Comparison of ENCODE assay signal across 8 mouse cellular contexts in the genomic region with DNA sequence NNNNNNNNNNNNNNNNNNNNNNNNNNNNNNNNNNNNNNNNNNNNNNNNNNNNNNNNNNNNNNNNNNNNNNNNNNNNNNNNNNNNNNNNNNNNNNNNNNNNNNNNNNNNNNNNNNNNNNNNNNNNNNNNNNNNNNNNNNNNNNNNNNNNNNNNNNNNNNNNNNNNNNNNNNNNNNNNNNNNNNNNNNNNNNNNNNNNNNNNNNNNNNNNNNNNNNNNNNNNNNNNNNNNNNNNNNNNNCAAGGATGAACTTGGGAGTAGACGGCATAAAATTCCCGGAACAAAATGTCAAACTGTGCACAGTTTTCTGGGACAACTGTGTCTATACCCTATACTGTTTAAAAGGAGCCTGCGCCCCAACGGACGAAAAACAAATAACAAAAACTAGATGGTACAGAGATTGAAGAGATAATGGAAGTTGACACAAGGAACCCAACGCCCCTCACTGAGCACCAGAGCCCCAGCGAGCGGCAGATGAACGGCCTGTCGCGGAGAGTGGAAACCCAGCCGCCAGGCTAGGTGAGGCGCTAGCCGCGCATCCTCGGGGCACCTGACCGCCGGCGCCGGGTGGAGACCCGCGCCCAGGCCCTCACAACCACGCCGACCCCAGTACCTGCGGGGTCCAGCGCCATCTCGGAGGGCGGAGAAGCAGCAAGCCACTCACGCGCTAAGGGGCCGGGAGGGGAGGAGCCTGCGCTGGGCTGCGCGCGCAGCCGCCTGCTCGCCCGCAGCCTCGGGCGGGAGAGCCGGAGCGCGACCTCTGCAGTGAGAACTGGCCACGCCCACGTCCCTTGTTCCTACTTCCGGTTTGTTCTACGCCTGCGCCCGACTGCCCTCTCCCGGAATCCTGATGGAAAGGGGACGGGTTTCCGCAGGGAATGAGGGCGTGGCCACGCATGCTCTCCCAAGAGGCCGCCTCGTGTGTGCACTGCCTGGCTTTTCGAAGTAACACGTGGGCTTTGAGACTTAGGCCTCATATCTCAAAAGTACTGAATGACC. TPM values are rescaled to one million over a fixed set of nuclear protein-coding genes. Genes with fewer than 3 reads are reported as not detected.
DNase-seq lines count a peak whose midpoint lies in the region; ATAC-seq and TF ChIP-seq lines count a peak whose summit lies in the region.

Cmc1 (minus strand) TSS at position 771 of the 996 bp plus-strand sequence.

- TF ChIP-seq POLR2A in MEL (IDR thresholded peaks at IDR 0.05; ENCODE audit: control insufficient read depth in 1 of 2, insufficient read depth in 1 of 2, low read depth in 1 of 2, low read length in 2 of 2, poor library complexity in 1 of 2), result peak; percentile 71 to 83; a peak in 3 of 4 replicates
- peak; percentile 62 for TF ChIP-seq POLR2A in cerebellum, adult 2 months (IDR thresholded peaks at IDR 0.05; ENCODE audit: borderline replicate concordance, insufficient read depth, low read length)

- H3K4me2 ChIP-seq in forebrain, postnatal 0 days (ENCODE audit: low read depth), result peak within 1 kb of the TSS; percentile 64
- H3K4me2 ChIP-seq in lung, embryonic 15.5 days, result peak within 1 kb of the TSS; percentile 61

- H3K4me1 ChIP-seq in MEL (ENCODE audit: control insufficient read depth in 1 of 2, insufficient read depth in 2 of 2, low read length in 2 of 2), result peaks cover 2 to 19% of the 10 kb centered on the region in 2 experiments; a peak in 3 of 4 replicates
- H3K4me1 ChIP-seq in cerebellum, adult 2 months (ENCODE audit: control insufficient read depth, insufficient read depth, low read length), result no peaks in the 10 kb centered on the region; the same call in 1 of the 2 replicates
- H3K4me1 ChIP-seq in forebrain, postnatal 0 days (ENCODE audit: insufficient read depth), result no peaks in the 10 kb centered on the region
- H3K4me1 ChIP-seq in lung, embryonic 15.5 days, result peaks cover 15% of the 10 kb centered on the region

- peak within 1 kb of the TSS; percentile 86 for H3K27ac ChIP-seq in MEL (ENCODE audit: control insufficient read depth, low read depth, low read length)
- H3K27ac ChIP-seq in cerebellum, adult 2 months (ENCODE audit: insufficient read depth, low read length), result peak within 1 kb of the TSS; percentile 26; the same call in 1 of the 2 replicates
- peak within 1 kb of the TSS; percentile 67 for H3K27ac ChIP-seq in forebrain, postnatal 0 days (ENCODE audit: low read depth, low read length)
- peak within 1 kb of the TSS; percentile 74 for H3K27ac ChIP-seq in lung, embryonic 15.5 days

- H3K4me3 ChIP-seq in MEL (ENCODE audit: control insufficient read depth in 1 of 2, insufficient read depth in 1 of 2, low read depth in 2 of 2, low read length in 2 of 2), result peak within 1 kb of the TSS; percentile 82 to 95
- peak within 1 kb of the TSS; percentile 86 for H3K4me3 ChIP-seq in cerebellum, adult 2 months (replicated peaks; ENCODE audit: insufficient read depth, low read depth, low read length)
- peak within 1 kb of the TSS; percentile 75 for H3K4me3 ChIP-seq in forebrain, postnatal 0 days (ENCODE audit: low read depth, low read length)
- H3K4me3 ChIP-seq in lung, embryonic 15.5 days, result peak within 1 kb of the TSS; percentile 87

- peak; percentile 98 for DNase-seq in MEL (ENCODE audit: low read depth, low spot score)
- peak; percentile 94 to 96 for DNase-seq in cerebellum, adult 2 months
- peak; percentile 98 for DNase-seq in forebrain, postnatal 0 days
- DNase-seq in heart, postnatal 4 days, result peak; percentile 98
- peak; percentile 94 to 96 for DNase-seq in layer of hippocampus, adult 8-10 months (ENCODE audit: low spot score in 2 of 2)
- DNase-seq in ovary, adult 18-20 months (ENCODE audit: low spot score), result peak; percentile 96
- DNase-seq in thymus, postnatal 0 days (ENCODE audit: low spot score), result peak; percentile 93

- peak; percentile 10 to 26; a peak in 3 of 4 replicates for TF ChIP-seq EP300 in MEL (IDR thresholded peaks at IDR 0.05; ENCODE audit: low read depth in 1 of 2, low read length in 2 of 2)

- peaks cover 0 to 10% of the 10 kb centered on the region in 2 experiments; a peak in 2 of 4 replicates for H3K36me3 ChIP-seq in MEL (ENCODE audit: control insufficient read depth in 1 of 2, insufficient read depth in 2 of 2, low read length in 2 of 2)
- no peaks in the 10 kb centered on the region for H3K36me3 ChIP-seq in forebrain, postnatal 0 days (ENCODE audit: insufficient read depth)
- no peaks in the 10 kb centered on the region for H3K36me3 ChIP-seq in lung, embryonic 15.5 days

- peak; percentile 97 for ATAC-seq in forebrain, postnatal 0 days
- ATAC-seq in lung, embryonic 15.5 days (ENCODE audit: borderline replicate concordance, extremely low read depth, low FRiP score, low TSS enrichment), result peak; percentile 97

- TF ChIP-seq CTCF in MEL (IDR thresholded peaks at IDR 0.05 in 2 of 3, conservative IDR thresholded peaks at IDR 0.05 in 1 of 3; ENCODE audit: control insufficient read depth in 1 of 3, insufficient read depth in 1 of 3, low read depth in 2 of 3, low read length in 3 of 3, poor library complexity in 1 of 3, severe bottlenecking in 1 of 3), result 0 out of 6 replicates have a peak, but pooled peaks of 1 of the 3 experiments have one; percentile 4
- TF ChIP-seq CTCF in cerebellum, adult 2 months (IDR thresholded peaks at IDR 0.05; ENCODE audit: borderline replicate concordance, insufficient read depth, low read depth, low read length), result peak; percentile 13; the same call in 1 of the 2 replicates
- no peak for TF ChIP-seq CTCF in forebrain, postnatal 0 days (IDR thresholded peaks at IDR 0.05; ENCODE audit: low read depth)

- peak within 1 kb of the TSS; percentile 95 for H3K9ac ChIP-seq in MEL (ENCODE audit: control insufficient read depth, low read depth, low read length, poor library complexity, severe bottlenecking)
- peak within 1 kb of the TSS; percentile 76 for H3K9ac ChIP-seq in forebrain, postnatal 0 days
- peak within 1 kb of the TSS; percentile 80 for H3K9ac ChIP-seq in lung, embryonic 15.5 days

- WGBS in cerebellum, adult 2 months, result under 1% methylated on average over 58 of the region's 58 CpGs
- 2% methylated on average over 57 of the region's 58 CpGs for WGBS in forebrain, postnatal 0 days
- WGBS in lung, embryonic 15.5 days, result under 1% methylated on average over 57 of the region's 58 CpGs

- no peaks in the 10 kb centered on the region for H3K9me3 ChIP-seq in MEL (replicated peaks; ENCODE audit: insufficient read depth, low read length)
- H3K9me3 ChIP-seq in forebrain, postnatal 0 days (ENCODE audit: low read length), result no peaks in the 10 kb centered on the region
- H3K9me3 ChIP-seq in lung, embryonic 15.5 days, result no peaks in the 10 kb centered on the region

- H3K27me3 ChIP-seq in MEL (ENCODE audit: control insufficient read depth in 1 of 2, insufficient read depth in 2 of 2, low read length in 2 of 2), result no peaks in the 10 kb centered on the region
- H3K27me3 ChIP-seq in cerebellum, adult 2 months (ENCODE audit: control insufficient read depth, insufficient read depth, low read length), result no peaks in the 10 kb centered on the region
- no peaks in the 10 kb centered on the region for H3K27me3 ChIP-seq in forebrain, postnatal 0 days (ENCODE audit: insufficient read depth, low read length)
- H3K27me3 ChIP-seq in lung, embryonic 15.5 days, result no peaks in the 10 kb centered on the region

- TF ChIP-seq RAD21 in MEL (IDR thresholded peaks at IDR 0.05; ENCODE audit: low read depth, low read length), result no peak

- peaks cover 28% of the 10 kb centered on the region for H3K79me2 ChIP-seq in MEL (ENCODE audit: control insufficient read depth, insufficient read depth, low read length, poor library complexity)

TF ChIP-seq in MEL, 35 proteins besides CTCF, POLR2A, EP300 and RAD21 (continues in another document):
- peak; percentile 56 for TF ChIP-seq ETS1 (IDR thresholded peaks at IDR 0.05; ENCODE audit: low read depth, low read length)
- TF ChIP-seq ZNF384 (IDR thresholded peaks at IDR 0.05; ENCODE audit: low read depth, low read length), result 0 out of 2 replicates have a peak, but pooled peaks have one; percentile 32
- no peak for TF ChIP-seq JUND (IDR thresholded peaks at IDR 0.05; ENCODE audit: low read depth, low read length)
- no peak for TF ChIP-seq GABPA (IDR thresholded peaks at IDR 0.05; ENCODE audit: low read depth, low read length)
- no peak for TF ChIP-seq USF2 (IDR thresholded peaks at IDR 0.05; ENCODE audit: borderline replicate concordance in 1 of 2, insufficient read depth in 1 of 2, low read depth in 1 of 2, low read length in 2 of 2)
- no peak for TF ChIP-seq MEF2A (IDR thresholded peaks at IDR 0.05; ENCODE audit: extremely low read depth, insufficient replicate concordance, low read depth, low read length, poor library complexity, severe bottlenecking)
- TF ChIP-seq E2F4 (IDR thresholded peaks at IDR 0.05; ENCODE audit: borderline replicate concordance, low read depth, low read length), result no peak
- TF ChIP-seq USF1 (IDR thresholded peaks at IDR 0.05; ENCODE audit: low read depth, low read length), result 0 out of 2 replicates have a peak, but pooled peaks have one; percentile 5
- TF ChIP-seq ELF1 (IDR thresholded peaks at IDR 0.05; ENCODE audit: low read depth, low read length), result peak; percentile 94
- TF ChIP-seq POLR2AphosphoS2 (IDR thresholded peaks at IDR 0.05; ENCODE audit: low read length), result peak; percentile 50; the same call in 1 of the 2 replicates
- no peak for TF ChIP-seq UBTF (IDR thresholded peaks at IDR 0.05; ENCODE audit: borderline replicate concordance, insufficient read depth, low read depth, low read length)
- TF ChIP-seq GATA1 (IDR thresholded peaks at IDR 0.05; ENCODE audit: low read depth, low read length), result peak; percentile 17; the same call in 1 of the 2 replicates
- peak; percentile 98 for TF ChIP-seq MAX (IDR thresholded peaks at IDR 0.05; ENCODE audit: low read length)
- peak; percentile 32; the same call in 1 of the 2 replicates for TF ChIP-seq TBP (IDR thresholded peaks at IDR 0.05; ENCODE audit: low read depth, low read length)
- peak; percentile 97 for TF ChIP-seq MXI1 (IDR thresholded peaks at IDR 0.05; ENCODE audit: low read depth, low read length)
- TF ChIP-seq CHD2 (IDR thresholded peaks at IDR 0.05; ENCODE audit: low read length), result no peak
- no peak for TF ChIP-seq TAL1 (IDR thresholded peaks at IDR 0.05; ENCODE audit: low read length)

RNA-seq across cellular contexts. Expression of gene Cmc1, which starts in this region (rescaled TPM):
- total RNA-seq in MEL (2012; rRNA removed), result 26.7 and 35.9 TPM in 2 replicates
- 10 to 100 TPM in 1 of 2 experiments, not detected in 1; 36.0 TPM for polyA plus RNA-seq in MEL (2012; ENCODE audit: insufficient read depth in 1 of 2, insufficient read length in 2 of 2, low read depth in 1 of 2, low replicate concordance in 2 of 2, missing spikeins in 1 of 2)
- 19.9 and 22.4 TPM in 2 replicates for polyA plus RNA-seq in cerebellum, adult 2 months (2012; rRNA removed)
- total RNA-seq in forebrain, postnatal 0 days (2014; rRNA removed), result 6.8 and 8.5 TPM in 2 replicates
- polyA plus RNA-seq in forebrain, postnatal 0 days (2015; fragmentation: Nextera tagmentation; extraction: Ambion mirVana), result 46.0 and 49.8 TPM in 2 replicates
- 10 to 100 TPM; 25.9 to 27.9 TPM for total RNA-seq in heart, postnatal 4 days (2021)
- 10 to 100 TPM in 3 of 4 experiments, 1 to 10 TPM in 1; 9.9 to 13.8 (median 13.3) TPM for total RNA-seq in layer of hippocampus, adult 8-10 months (2022)
- 38.4 and 40.6 TPM in 2 replicates for polyA plus RNA-seq in lung, embryonic 15.5 days (2015; fragmentation: Nextera tagmentation; extraction: Ambion mirVana)
- 94.5 and 99.1 TPM in 2 replicates for polyA plus RNA-seq in thymus, postnatal 0 days (2015; fragmentation: Nextera tagmentation; extraction: Ambion mirVana)

Comparison
In these comparisons a context has a peak if more than half of its experiments do, and no peak if none do; other contexts are left out.
1. Peak in every context shown above with its lines: DNase-seq, ATAC-seq, H3K4me3 ChIP-seq and H3K27ac ChIP-seq.
2. H3K27ac ChIP-seq: peak in every context shown above with its lines; median percentile 86 in MEL; 74 in lung, embryonic 15.5 days; 67 in forebrain, postnatal 0 days; 26 in cerebellum, adult 2 months.